Mouse (Mus musculus) adrenal gland, adult 18-20 months (tissue): Measurements from ENCODE around the gene Soat2. TPM values are rescaled to one million over a fixed set of nuclear protein-coding genes. Genes with fewer than 3 reads are reported as not detected.
A peak's percentile ranks its signal among the peaks of the same experiment; 100 is the strongest.

Source experiments
- DNase-seq, 2 experiments: peaks; one replicate each; pipeline ENCODE4 v3.0.0; 2021 to 2022; ENCODE audit warnings: low spot score in 2 of 2
- total RNA-seq, 2 experiments: library from RNA; stranded (reverse); gene quantifications; 1 replicate in 1 of 2; 2 replicates in 1 of 2; pipeline ENCODE4 v1.2.3; 2021

Gene Soat2
- total RNA-seq, 2 experiments from 2014 or later: 0.26 to 0.56 TPM

- DNase-seq: no peak
Observed at GRCm38 (mm10) chr15:102113674-102114073, 36.7 kb upstream of the Soat2 start.

- DNase-seq: no peak
Observed at GRCm38 (mm10) chr15:102114651-102115260, 35.6 kb upstream of the Soat2 start.

GRCm38 (mm10) chr15:102115731-102116231, 34.5 kb upstream of the Soat2 start:
- DNase-seq: no peak

GRCm38 (mm10) chr15:102116753-102117415, 33.4 kb upstream of the Soat2 start:
- no peak for DNase-seq

DNA sequence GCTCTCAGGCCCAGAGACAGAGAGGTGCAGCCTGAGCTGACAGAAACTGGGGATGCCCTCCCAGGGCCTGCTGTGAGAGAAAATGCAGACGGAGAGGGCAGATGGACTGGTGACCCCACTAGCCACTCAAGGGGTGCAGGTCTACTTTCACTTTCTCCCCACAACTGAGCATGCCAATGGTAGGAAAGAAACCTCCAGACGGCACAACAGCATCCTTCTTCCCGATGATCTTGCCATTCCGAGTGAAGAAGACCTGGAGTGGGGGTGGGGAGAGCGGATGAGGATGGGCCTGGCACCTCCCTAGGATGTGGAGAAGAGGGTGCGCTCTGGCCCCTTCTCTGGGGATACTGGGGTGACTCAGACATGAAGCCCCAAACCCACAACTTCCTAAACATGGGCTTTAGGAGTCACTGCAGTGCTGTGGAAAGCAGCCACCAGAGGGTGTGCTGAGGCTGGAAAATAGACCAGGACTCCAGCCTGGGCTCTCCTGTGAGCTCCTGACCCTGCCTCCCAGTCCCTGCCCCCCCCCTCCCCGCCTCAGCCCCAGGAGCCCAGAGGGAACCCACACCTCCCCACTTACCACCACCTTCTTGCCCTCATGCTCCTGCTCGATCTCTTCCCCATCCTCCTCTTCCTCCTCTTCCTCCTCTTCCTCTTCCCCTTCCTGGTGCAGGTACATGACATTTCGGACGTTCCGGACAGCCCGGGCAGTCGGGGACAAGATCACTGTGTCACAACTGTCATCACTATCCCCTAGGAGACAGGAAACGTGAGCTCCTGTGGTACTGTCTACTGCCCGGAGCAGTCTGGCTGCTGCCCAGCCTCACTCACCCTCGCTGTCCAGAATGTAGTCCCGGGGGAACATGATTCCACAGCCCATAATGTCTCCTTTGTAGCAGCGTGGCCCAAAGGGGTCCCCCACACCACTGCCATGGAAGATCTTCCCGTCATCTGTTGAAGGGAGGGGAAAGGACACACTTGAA, 32.6 kb upstream of the Soat2 start:
- peak in 1 of 2 experiments; percentile 2 for DNase-seq

DNA sequence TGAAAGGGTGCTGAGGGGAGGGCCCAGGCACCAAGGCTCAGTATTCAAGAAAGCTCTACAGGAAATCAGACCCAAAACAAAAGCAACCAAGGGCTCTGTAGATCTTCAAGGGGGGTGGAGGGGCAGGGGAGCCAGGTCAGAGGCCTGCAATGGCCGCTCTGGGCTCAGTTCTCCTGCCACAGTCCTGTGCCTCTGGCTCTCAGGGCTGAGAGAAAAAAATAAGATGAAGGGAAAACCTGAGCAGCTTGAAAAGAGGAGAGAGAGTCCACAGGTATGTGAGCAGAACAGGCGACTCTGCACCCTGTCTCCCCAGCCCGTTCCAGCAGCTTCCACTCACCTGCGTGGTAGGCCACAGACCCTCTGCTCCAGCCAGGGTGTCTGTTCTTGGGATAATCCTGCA, 31.7 kb upstream of the Soat2 start:
- DNase-seq: no peak

DNA sequence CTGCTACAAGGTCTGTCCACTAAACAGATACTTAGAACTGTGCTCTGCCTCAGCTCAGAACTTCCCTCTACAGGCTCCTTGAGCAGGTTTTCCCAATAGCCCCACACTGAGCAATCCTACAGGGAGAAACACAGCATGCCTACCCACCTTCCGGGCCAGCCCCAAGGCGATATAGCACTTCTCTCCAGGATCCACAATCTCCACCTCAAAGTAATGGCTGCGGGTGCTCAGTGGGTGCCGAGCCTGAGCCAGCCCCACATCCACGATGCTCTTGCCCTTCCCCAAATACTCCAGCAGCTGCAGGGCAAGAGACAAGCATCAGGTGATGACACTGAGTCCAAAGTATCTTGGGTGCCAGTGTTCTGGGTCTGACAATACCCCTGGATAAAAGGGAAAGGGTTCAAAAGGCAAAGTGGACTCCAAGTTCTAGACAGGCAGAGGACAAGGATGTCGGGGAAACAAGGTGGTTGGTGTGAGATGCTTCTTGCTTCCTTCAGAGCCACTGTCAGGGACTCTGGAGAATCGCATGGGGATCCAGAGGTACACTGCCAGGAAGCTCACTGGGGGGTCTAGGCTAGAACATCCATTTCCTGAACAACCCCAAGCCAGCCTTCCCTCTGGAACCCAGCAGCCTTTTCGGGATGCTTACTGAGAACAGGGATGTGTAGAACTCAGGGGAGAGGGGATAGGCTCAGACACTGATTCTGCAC, 31.1 kb upstream of the Soat2 start:
- no peak for DNase-seq

DNA sequence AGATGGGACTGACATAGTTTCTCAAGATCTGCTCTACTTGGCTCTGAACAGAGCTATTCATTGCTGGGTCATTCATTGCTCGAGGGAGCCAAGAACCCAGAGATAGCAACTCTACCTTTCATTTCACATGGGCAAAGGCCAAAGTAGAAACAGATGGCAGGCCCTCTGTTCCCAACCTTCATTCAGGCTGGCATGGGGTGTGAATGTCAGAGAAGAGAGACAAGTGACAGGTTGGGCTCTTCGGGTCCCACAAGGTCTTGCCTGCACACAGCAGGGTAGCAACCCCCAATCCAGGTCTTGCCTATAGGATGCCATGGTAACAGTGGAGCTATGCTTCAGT, 30.5 kb upstream of the Soat2 start:
- DNase-seq: no peak

- no peak for DNase-seq
Observed at GRCm38 (mm10) chr15:102120530-102120929, 29.8 kb upstream of the Soat2 start.

GRCm38 (mm10) chr15:102126303-102126702, 24.0 kb upstream of the Soat2 start:
- DNase-seq: no peak

DNA sequence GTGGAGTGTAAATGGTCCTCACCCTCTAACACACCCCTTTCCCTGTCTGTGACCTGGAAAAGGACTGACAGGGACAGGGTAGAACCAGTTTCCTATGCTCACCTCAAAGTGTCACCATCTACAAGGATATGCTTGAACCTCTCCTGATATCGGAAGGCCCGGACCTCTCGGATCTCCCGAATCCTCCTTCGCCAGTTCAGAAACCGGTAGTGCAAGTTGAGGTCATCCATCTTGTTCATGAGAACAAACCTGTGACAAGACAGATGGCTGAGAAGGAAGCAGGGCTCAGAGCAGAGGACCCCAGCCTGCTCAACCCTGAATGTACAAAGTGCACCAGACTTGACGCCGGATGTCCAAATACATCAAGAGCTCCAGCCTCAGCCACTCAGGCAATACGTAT, 17.0 kb upstream of the Soat2 start:
- no peak for DNase-seq

- no peak for DNase-seq
Observed at GRCm38 (mm10) chr15:102134709-102135108, 15.6 kb upstream of the Soat2 start.

- DNase-seq: no peak
Observed at GRCm38 (mm10) chr15:102135522-102136128, 14.7 kb upstream of the Soat2 start.

DNA sequence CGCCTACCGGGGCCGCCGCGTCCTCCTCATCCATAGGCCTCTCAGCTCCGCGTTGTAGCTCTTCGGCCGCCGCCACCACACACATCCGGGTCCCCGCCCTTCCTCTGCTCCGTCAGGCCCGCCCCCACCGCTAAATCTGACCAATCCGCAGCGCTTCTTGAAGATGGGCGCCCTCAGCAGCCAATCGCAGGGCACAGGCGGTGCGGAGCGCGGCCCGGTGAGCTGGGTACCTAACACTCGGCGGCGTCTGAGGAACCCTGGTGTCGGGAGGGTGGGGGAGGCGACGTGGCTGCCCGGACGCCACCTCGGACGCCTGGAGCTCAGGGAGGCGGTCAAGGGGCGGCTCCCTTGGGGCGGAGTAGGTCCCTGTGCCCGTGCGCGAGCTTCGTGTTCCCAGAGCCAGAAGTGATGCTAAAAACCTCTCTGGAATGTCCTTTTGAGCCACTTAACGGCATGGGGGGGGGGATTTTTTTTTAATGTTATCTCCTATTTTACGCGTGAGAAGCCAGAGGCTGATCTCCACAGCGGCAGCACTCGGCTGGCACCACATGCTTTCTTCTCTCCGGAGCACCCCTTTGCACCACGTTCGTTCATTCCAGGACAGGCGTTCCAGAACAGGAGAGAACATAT, 14.1 kb upstream of the Soat2 start, which contains the start of gene Spryd3:
Gene Spryd3, minus strand, starts transcription at position 106 of the 630 bp plus-strand sequence.
- DNase-seq: peak; percentile 98 to 99

DNA sequence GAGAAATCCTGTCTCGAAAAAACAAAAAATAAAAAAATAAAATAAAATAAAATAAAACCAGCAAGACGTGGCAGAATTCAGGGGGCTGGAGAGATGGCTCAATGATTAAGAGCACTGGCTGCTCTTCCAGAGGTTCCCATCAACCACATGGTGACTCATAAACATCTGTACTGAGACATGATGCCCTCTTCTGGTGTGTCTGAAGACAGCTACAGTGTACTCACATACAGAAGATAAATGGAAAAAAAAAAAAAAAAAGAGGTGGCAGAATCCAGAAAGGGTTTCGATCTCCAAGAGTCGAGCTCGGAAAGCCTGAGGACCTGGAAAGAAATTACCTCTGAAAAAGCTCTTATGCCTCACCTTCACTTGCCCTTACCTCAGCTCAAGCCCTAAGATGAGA, 9.2 kb upstream of the Soat2 start:
- no peak for DNase-seq

- DNase-seq: no peak
Observed at GRCm38 (mm10) chr15:102142914-102143912, 7.1 kb upstream of the Soat2 start.

- no peak for DNase-seq
Observed at GRCm38 (mm10) chr15:102144274-102144711, 6.0 kb upstream of the Soat2 start, which contains the start of gene Igfbp6. Gene Igfbp6 (plus strand): TSS chr15:102144362.

DNA sequence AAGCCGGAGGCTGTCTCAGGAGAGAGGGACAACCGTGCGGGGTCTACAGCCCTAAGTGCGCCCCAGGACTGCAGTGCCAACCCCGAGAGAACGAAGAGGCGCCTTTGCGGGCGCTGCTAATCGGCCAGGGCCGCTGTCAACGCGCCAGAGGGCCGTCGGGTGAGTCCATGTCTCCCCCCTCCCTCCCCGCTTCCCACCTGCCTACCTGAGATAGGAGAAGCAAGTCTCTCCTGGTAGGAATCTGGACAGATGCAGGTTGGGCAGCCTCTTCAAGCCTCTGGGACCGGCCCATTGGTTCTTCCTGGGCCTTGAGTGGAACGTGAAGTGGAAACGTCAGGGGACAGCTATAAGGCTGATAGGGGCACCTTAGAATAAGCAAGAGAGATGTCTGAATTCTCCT, 5.6 kb upstream of the Soat2 start:
- DNase-seq: no peak

DNA sequence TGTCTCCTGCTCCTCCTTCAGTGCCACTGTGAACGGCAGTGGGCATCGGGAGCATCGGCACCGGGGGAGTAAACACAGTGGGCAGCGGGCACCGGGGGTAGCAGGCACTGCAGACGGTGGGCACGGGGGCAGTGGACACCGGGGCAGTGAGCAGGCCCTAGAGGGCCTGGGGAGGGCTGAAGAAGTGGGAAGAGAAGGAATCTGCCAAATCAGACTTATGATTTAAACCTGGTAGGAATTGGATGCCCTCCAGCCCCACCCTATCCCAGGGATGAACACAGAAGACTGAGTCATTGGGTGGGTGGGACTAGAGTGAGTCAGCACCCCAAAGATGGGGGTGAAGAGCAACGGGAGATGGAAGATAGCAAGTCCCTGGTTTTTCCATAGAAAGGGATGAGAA, 5.0 kb upstream of the Soat2 start:
- peak; percentile 54 to 63 for DNase-seq
